Mouse (Mus musculus) kidney, embryonic 16.5 days (tissue): ENCODE results near the gene Vtcn1. TPM values are rescaled to one million over a fixed set of nuclear protein-coding genes. Genes with fewer than 3 reads are reported as not detected.

Experiments used
- ATAC-seq: fragments of 200-750 bp; cut with Nextera tagmentation; 2 replicates; pipeline ENCODE4 v1.8.0; 2017; ENCODE audit warnings: moderate TSS enrichment; ENCODE audit not compliant: low FRiP score, low TSS enrichment
- H3K27ac ChIP-seq: fragments of 300-500 bp; sonication (generic); 2 replicates; pipeline ENCODE4 v1.5.1; 2014; ENCODE audit warnings: low read length
- H3K27me3 ChIP-seq: fragments of 300-500 bp; sonication (generic); 2 replicates; pipeline ENCODE4 v1.6.1; 2014; ENCODE audit warnings: low read length, control low read depth, mixed read lengths; ENCODE audit not compliant: insufficient read depth
- H3K36me3 ChIP-seq: fragments of 300-500 bp; sonication (generic); 2 replicates; pipeline ENCODE4 v1.6.1; 2014; ENCODE audit warnings: low read length, control low read depth, mixed read lengths; ENCODE audit not compliant: insufficient read depth
- H3K4me1 ChIP-seq: fragments of 300-500 bp; sonication (generic); 2 replicates; pipeline ENCODE4 v1.6.1; 2014; ENCODE audit warnings: low read length, control low read depth, mixed read lengths; ENCODE audit not compliant: insufficient read depth
- H3K4me2 ChIP-seq: fragments of 300-500 bp; sonication (generic); replicated peaks from 2 replicates; pipeline ENCODE4 v1.6.1; 2014; ENCODE audit warnings: low read depth, low read length
- H3K4me3 ChIP-seq: fragments of 300-500 bp; sonication (generic); 2 replicates; pipeline ENCODE4 v1.5.1; 2014; ENCODE audit warnings: mild to moderate bottlenecking, low read length
- H3K9ac ChIP-seq: fragments of 300-500 bp; sonication (generic); replicated peaks from 2 replicates; pipeline ENCODE4 v1.6.1; 2014; ENCODE audit warnings: low read length
- H3K9me3 ChIP-seq: fragments of 300-500 bp; sonication (generic); 2 replicates; pipeline ENCODE4 v1.6.1; 2016; ENCODE audit warnings: low read length, control low read depth
- WGBS: fragments of 180-500 bp; shearing (Covaris S2); extraction: QIAGEN DNeasy Blood & Tissue Kit; methylation state at CpG from one replicate; pipeline ENCODE4 v1.1.7; 2014; 5-methylcytosine and 5-hydroxymethylcytosine counted together
- polyA plus RNA-seq: library from polyadenylated mRNA; unstranded; fragments of >200 nt; fragmentation: Nextera tagmentation; extraction: Ambion mirVana; gene quantifications from 2 replicates; pipeline ENCODE4 v1.2.1, GENCODE M21; 2015

Gene Vtcn1
- polyA plus RNA-seq, 1 experiment from 2014 or later = 0.47 TPM

DNA sequence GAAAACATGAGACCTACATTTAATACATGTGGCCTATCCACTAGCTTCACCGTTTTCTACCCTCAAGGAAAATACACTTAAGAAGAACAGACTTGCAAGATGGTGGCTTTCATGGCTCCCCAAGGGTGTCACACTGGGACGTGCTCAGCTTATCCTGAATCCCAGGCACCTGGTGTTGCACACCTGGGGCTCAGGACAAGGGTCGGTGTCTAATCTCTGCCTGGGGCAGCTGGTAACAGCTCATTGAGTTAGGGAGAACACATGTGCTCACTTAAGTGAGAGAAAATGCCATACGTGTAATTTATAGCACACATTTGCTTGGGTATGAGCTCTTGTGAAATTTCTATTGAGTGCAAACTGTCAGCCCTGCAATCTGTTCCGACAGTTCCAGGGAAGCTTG, 19.1 kb downstream of the Vtcn1 start:
- ATAC-seq = no peak
- Histone ChIP-seq H3K27me3 (no peaks in the 10 kb centered on the region), H3K9me3 (no peaks in the 10 kb centered on the region), H3K4me2 (no peak overlapping the region), H3K9ac (no peak overlapping the region), H3K4me1 (no peaks in the 10 kb centered on the region), H3K27ac (no peak overlapping the region), H3K4me3 (no peak overlapping the region), H3K36me3 (no peaks in the 10 kb centered on the region)
- WGBS = 69% methylated on average over 5 of the region's 5 CpGs

DNA sequence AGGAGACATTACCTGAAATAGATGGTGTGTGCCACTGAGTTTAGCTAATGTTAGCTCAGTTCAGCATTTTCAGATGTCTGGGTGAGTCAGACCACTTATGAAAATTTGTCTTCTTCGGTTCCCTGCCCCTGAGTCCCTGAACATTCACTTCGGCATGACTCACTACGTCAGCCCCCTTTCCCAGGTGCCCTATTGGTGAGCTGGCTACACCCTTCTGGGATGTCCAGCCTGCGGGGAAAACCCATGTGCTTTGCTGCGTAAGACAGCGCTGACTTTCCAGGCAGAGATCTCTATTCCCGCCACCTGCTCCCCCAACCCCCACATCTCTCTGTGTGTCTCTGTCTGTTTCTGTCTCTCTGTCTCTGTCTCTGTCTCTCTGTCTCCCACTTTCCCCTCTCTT, 23.1 kb downstream of the Vtcn1 start:
- no peak overlapping the region for H3K27ac ChIP-seq
- ATAC-seq = no peak

GRCm38 (mm10) chr3:100850468-100850867, 25.2 kb downstream of the Vtcn1 start:
- no peak overlapping the region for H3K27ac ChIP-seq
- H3K4me3 ChIP-seq = no peak overlapping the region
- no peaks in the 10 kb centered on the region for H3K36me3 ChIP-seq
- H3K27me3 ChIP-seq = no peaks in the 10 kb centered on the region
- H3K9me3 ChIP-seq = no peaks in the 10 kb centered on the region
- H3K4me1 ChIP-seq = no peaks in the 10 kb centered on the region
- no peak for ATAC-seq
- 74% methylated on average over 6 of the region's 6 CpGs for WGBS
- no peak overlapping the region for H3K9ac ChIP-seq
- no peak overlapping the region for H3K4me2 ChIP-seq

More for the DNA sequence above, 23.1 kb downstream of the Vtcn1 start:
- H3K4me1 ChIP-seq = no peaks in the 10 kb centered on the region
- no peak overlapping the region for H3K9ac ChIP-seq
- no peaks in the 10 kb centered on the region for H3K36me3 ChIP-seq
- no peak overlapping the region for H3K4me3 ChIP-seq
- WGBS = 86% methylated on average over 7 of the region's 7 CpGs
- H3K9me3 ChIP-seq = no peaks in the 10 kb centered on the region
- no peaks in the 10 kb centered on the region for H3K27me3 ChIP-seq
- no peak overlapping the region for H3K4me2 ChIP-seq

- H3K27ac ChIP-seq = peak overlapping the region; percentile 51
- 48% methylated on average over 9 of the region's 9 CpGs for WGBS
- no peaks in the 10 kb centered on the region for H3K9me3 ChIP-seq
- no peak overlapping the region for H3K4me2 ChIP-seq
- H3K4me1 ChIP-seq = peaks cover 12% of the 10 kb centered on the region; the same call in 1 of the 2 replicates
- H3K36me3 ChIP-seq = no peaks in the 10 kb centered on the region
- peak; percentile 81 for ATAC-seq
- no peak overlapping the region for H3K4me3 ChIP-seq
- no peaks in the 10 kb centered on the region for H3K27me3 ChIP-seq
- H3K9ac ChIP-seq = no peak overlapping the region
Measured at GRCm38 (mm10) chr3:100856050-100856815, 31.0 kb downstream of the Vtcn1 start.

DNA sequence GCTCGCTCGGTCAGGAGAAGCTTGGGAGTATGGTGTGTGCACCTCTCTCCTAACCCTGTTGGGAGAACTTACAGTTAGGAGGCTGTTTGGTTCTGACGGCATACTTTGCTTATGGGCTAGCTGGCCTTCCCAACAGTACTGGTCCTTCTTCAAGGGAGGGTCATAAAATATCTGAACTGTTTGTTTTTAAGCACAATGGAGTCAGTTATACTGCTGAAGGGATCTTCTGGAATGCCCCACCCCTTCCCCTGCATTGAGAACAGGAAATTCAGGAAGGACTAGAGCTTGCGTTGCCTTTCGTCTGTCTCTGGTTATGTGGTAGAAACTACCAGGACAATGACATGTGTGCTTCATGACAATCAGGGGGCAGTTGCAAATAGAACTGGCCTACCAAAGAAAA, 31.9 kb downstream of the Vtcn1 start:
- H3K27ac ChIP-seq = peak overlapping the region; percentile 54; the same call in 1 of the 2 replicates
- H3K4me2 ChIP-seq = no peak overlapping the region
- H3K27me3 ChIP-seq = no peaks in the 10 kb centered on the region
- no peak overlapping the region for H3K4me3 ChIP-seq
- no peaks in the 10 kb centered on the region for H3K9me3 ChIP-seq
- H3K36me3 ChIP-seq = no peaks in the 10 kb centered on the region
- no peak overlapping the region for H3K9ac ChIP-seq
- H3K4me1 ChIP-seq = peaks cover 12% of the 10 kb centered on the region; the same call in 1 of the 2 replicates
- peak; percentile 35; the same call in 1 of the 2 replicates for ATAC-seq
- WGBS = 66% methylated on average over 5 of the region's 5 CpGs

DNA sequence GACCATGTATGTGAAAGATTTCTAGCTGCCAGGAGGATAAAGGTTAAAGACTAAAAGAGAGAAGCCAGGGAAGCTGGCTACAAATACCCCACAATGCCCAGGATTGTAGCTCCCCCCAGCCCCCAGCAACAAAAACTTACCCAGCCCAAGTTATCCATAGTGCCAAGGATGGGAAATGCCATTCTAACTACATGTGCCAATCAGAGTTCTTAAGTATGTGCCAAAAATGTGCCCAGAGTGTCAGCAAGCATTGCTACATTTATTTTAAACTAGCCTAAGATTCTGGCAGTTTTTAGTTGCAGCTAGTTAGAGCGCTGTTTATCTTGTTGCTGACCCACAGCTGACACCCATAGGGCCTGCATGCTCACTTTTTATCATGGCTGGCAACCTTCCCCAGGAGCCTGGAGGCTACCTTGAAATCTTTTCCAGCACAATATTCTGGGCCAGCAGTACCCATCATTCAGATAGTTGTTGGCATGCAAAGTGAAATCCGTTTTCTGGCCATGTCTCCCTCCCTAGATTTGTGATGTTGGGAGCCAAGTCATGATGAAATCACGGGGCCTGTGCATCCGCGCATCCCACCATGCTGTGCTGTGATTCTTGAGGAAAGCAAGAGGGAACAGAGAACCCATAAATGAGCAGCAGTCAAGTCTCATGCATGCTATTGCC, 33.2 kb downstream of the Vtcn1 start:
- H3K9me3 ChIP-seq = no peaks in the 10 kb centered on the region
- 87% methylated on average over 5 of the region's 5 CpGs for WGBS
- ATAC-seq = no peak
- no peak overlapping the region for H3K9ac ChIP-seq
- no peak overlapping the region for H3K27ac ChIP-seq
- no peak overlapping the region for H3K4me2 ChIP-seq
- peaks cover 12% of the 10 kb centered on the region; the same call in 1 of the 2 replicates for H3K4me1 ChIP-seq
- no peaks in the 10 kb centered on the region for H3K27me3 ChIP-seq
- H3K4me3 ChIP-seq = no peak overlapping the region
- no peaks in the 10 kb centered on the region for H3K36me3 ChIP-seq

- Histone ChIP-seq H3K4me1 (peaks cover 7% of the 10 kb centered on the region; the same call in 1 of the 2 replicates), H3K4me2 (no peak overlapping the region), H3K9me3 (no peaks in the 10 kb centered on the region), H3K27ac (no peak overlapping the region), H3K9ac (no peak overlapping the region), H3K27me3 (no peaks in the 10 kb centered on the region), H3K4me3 (no peak overlapping the region), H3K36me3 (no peaks in the 10 kb centered on the region)
- ATAC-seq = no peak
- WGBS = 70% methylated on average over 23 of the region's 23 CpGs
Measured at GRCm38 (mm10) chr3:100861307-100862303, 36.3 kb downstream of the Vtcn1 start.

DNA sequence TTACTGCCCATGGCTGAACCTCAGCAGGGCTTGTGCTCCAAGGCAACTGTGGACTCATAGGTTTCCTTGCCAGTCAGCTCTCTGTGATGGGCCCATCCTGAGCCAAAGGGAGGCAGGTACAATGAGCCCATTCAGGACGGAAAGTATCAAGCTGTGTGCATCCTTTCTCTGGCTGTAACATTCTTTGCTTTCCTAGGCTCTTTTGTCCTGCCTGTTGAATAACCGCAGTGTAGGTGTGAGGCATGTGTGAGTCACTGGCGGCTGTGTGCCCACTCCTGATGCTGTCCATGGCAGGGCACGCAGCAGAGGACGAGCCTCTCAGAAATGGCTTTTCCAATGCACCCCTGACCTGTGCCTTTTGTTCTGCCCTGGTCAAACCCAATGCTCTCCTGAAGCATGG, 41.7 kb downstream of the Vtcn1 start:
- Histone ChIP-seq H3K4me2 (no peak overlapping the region), H3K9ac (no peak overlapping the region), H3K36me3 (no peaks in the 10 kb centered on the region), H3K27me3 (no peaks in the 10 kb centered on the region), H3K4me3 (no peak overlapping the region), H3K27ac (no peak overlapping the region), H3K4me1 (no peaks in the 10 kb centered on the region), H3K9me3 (no peaks in the 10 kb centered on the region)
- 81% methylated on average over 5 of the region's 5 CpGs for WGBS
- ATAC-seq = no peak

DNA sequence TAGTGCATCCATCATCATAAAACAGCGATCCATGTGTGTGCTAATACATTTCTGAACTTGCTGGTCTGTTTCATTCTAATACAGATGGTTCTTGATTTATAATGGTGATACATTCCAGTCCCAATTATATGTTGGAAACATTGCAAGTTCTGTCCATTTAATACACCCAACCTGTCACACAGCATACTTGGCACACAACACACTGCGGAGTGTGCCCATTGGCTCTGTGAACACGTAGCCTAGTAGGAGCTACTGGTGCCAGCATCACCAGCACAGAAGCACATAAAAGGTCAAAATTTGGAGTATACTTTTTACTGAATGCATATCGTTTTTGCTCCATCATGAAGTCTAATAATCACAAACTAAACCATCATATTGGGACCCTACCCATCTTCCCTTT, 51.8 kb downstream of the Vtcn1 start:
- Histone ChIP-seq H3K4me2 (no peak overlapping the region), H3K36me3 (no peaks in the 10 kb centered on the region), H3K9me3 (no peaks in the 10 kb centered on the region), H3K9ac (no peak overlapping the region), H3K4me3 (no peak overlapping the region), H3K4me1 (no peaks in the 10 kb centered on the region), H3K27ac (no peak overlapping the region), H3K27me3 (no peaks in the 10 kb centered on the region)
- WGBS = 94% methylated on average over 4 of the region's 4 CpGs
- ATAC-seq = no peak
